Mouse (Mus musculus) neural tube, embryonic 15.5 days (tissue): ENCODE measurements around the gene Rxrb. TPM values are rescaled to one million over a fixed set of nuclear protein-coding genes. Genes with fewer than 3 reads are reported as not detected.
"Not testable (repeated sequence)": the region's sequence is repeated elsewhere in the genome, so short reads cannot be mapped to it uniquely, and the experiment has no call there.

Experiments
- ATAC-seq: fragments of 200-750 bp; cut with Nextera tagmentation; 2 replicates; pipeline ENCODE4 v1.8.0; 2017; ENCODE audit warnings: mild to moderate bottlenecking, moderate TSS enrichment, moderate library complexity; ENCODE audit not compliant: low FRiP score
- H3K27ac ChIP-seq: fragments of 300-500 bp; sonication (generic); replicated peaks from 2 replicates; pipeline ENCODE4 v1.5.1; 2015; ENCODE audit warnings: mild to moderate bottlenecking, inconsistent platforms
- H3K27me3 ChIP-seq: fragments of 300-500 bp; sonication (generic); replicated peaks from 2 replicates; pipeline ENCODE4 v1.6.1; 2015; ENCODE audit warnings: inconsistent platforms
- H3K36me3 ChIP-seq: fragments of 300-500 bp; sonication (generic); 2 replicates; pipeline ENCODE4 v1.6.1; 2015; ENCODE audit warnings: inconsistent platforms
- H3K4me1 ChIP-seq: fragments of 300-500 bp; sonication (generic); 2 replicates; pipeline ENCODE4 v1.6.1; 2015; ENCODE audit warnings: inconsistent platforms
- H3K4me2 ChIP-seq: fragments of 300-500 bp; sonication (generic); 2 replicates; pipeline ENCODE4 v1.6.1; 2015; ENCODE audit warnings: inconsistent platforms, mild to moderate bottlenecking, moderate library complexity
- H3K4me3 ChIP-seq: fragments of 300-500 bp; sonication (generic); replicated peaks from 2 replicates; pipeline ENCODE4 v1.5.1; 2015; ENCODE audit warnings: mild to moderate bottlenecking, inconsistent platforms
- H3K9ac ChIP-seq: fragments of 300-500 bp; sonication (generic); replicated peaks from 2 replicates; pipeline ENCODE4 v1.6.1; 2015; ENCODE audit warnings: mild to moderate bottlenecking, inconsistent platforms
- H3K9me3 ChIP-seq: fragments of 300-500 bp; sonication (generic); replicated peaks from 2 replicates; pipeline ENCODE4 v1.6.1; 2016; ENCODE audit warnings: inconsistent platforms
- WGBS: fragments of 180-500 bp; shearing (Covaris S2); methylation state at CpG from one replicate; pipeline ENCODE4 v1.1.7; 2015; ENCODE audit warnings: mixed read lengths; 5-methylcytosine and 5-hydroxymethylcytosine counted together
- polyA plus RNA-seq: library from polyadenylated mRNA; unstranded; fragments of >200 nt; fragmentation: Nextera tagmentation; extraction: Ambion mirVana; gene quantifications from 2 replicates; pipeline ENCODE4 v1.2.1, GENCODE M21; 2015

The Rxrb gene
- polyA plus RNA-seq = 54.4 and 57.7 TPM in 2 replicates

GRCm38 (mm10) chr17:34031465-34032173, at the start of gene Rxrb, which contains the start of gene Slc39a7:
Gene Rxrb, plus strand, starts transcription at chr17:34031812.
Gene Slc39a7, minus strand, starts transcription at chr17:34031682.
- Histone ChIP-seq H3K4me3 (peak within 1 kb of the TSS; percentile 85), H3K36me3 (peaks cover 37% of the 10 kb centered on the region), H3K4me1 (peaks cover 62% of the 10 kb centered on the region), H3K9ac (peak within 1 kb of the TSS; percentile 93), H3K9me3 (no peaks in the 10 kb centered on the region), H3K4me2 (peak within 1 kb of the TSS; percentile 98), H3K27me3 (no peaks in the 10 kb centered on the region), H3K27ac (peak within 1 kb of the TSS; percentile 100)
- under 1% methylated on average over 83 of the region's 88 CpGs for WGBS
- peak; percentile 83 for ATAC-seq

- Histone ChIP-seq H3K27ac (peak overlapping the region; percentile 93), H3K27me3 (peaks cover 32% of the 10 kb centered on the region), H3K4me3 (peak overlapping the region; percentile 58), H3K4me2 (peak overlapping the region; percentile 67), H3K4me1 (peaks cover 29% of the 10 kb centered on the region)
- 7% methylated on average over 8 of the region's 8 CpGs for WGBS
- not testable (repeated sequence) for H3K9me3 ChIP-seq, H3K9ac ChIP-seq, H3K36me3 ChIP-seq, ATAC-seq
These were observed 49.5 kb upstream of the Rxrb start for GRCm38 (mm10) chr17:33982136-33982535.

GRCm38 (mm10) chr17:33991788-33992664, 39.6 kb upstream of the Rxrb start:
- Histone ChIP-seq H3K36me3 (no peaks in the 10 kb centered on the region), H3K9me3 (no peaks in the 10 kb centered on the region), H3K9ac (no peak overlapping the region), H3K4me3 (no peak overlapping the region), H3K27me3 (0 out of 2 replicates have a peak, but pooled peaks cover 3% of the 10 kb centered on the region), H3K27ac (no peak overlapping the region), H3K4me1 (0 out of 2 replicates have a peak, but pooled peaks cover 2% of the 10 kb centered on the region), H3K4me2 (0 out of 2 replicates have a peak overlapping the region, but pooled peaks have one; percentile 23)
- 38% methylated on average over 10 of the region's 10 CpGs for WGBS
- ATAC-seq = peak; percentile 59; the same call in 1 of the 2 replicates

- Histone ChIP-seq H3K9ac (no peak overlapping the region), H3K4me2 (no peak overlapping the region), H3K4me3 (no peak overlapping the region), H3K27ac (no peak overlapping the region), H3K9me3 (no peaks in the 10 kb centered on the region), H3K36me3 (no peaks in the 10 kb centered on the region), H3K4me1 (peaks cover 11% of the 10 kb centered on the region), H3K27me3 (peaks cover 13% of the 10 kb centered on the region)
- 91% methylated on average over 8 of the region's 8 CpGs for WGBS
- ATAC-seq = no peak
These were observed 36.7 kb upstream of the Rxrb start for GRCm38 (mm10) chr17:33994959-33995358.

GRCm38 (mm10) chr17:33995651-33996050, 36.0 kb upstream of the Rxrb start:
- no peak overlapping the region for H3K27ac ChIP-seq
- H3K4me1 ChIP-seq = peaks cover 16% of the 10 kb centered on the region
- no peak overlapping the region for H3K4me3 ChIP-seq
- no peak overlapping the region for H3K9ac ChIP-seq
- peaks cover 20% of the 10 kb centered on the region for H3K27me3 ChIP-seq
- 66% methylated on average over 3 of the region's 3 CpGs for WGBS
- no peak overlapping the region for H3K4me2 ChIP-seq
- no peaks in the 10 kb centered on the region for H3K9me3 ChIP-seq
- no peaks in the 10 kb centered on the region for H3K36me3 ChIP-seq
- no peak for ATAC-seq

GRCm38 (mm10) chr17:33997025-33997424, 34.6 kb upstream of the Rxrb start:
- H3K27ac ChIP-seq, H3K4me2 ChIP-seq, ATAC-seq, H3K9ac ChIP-seq, H3K4me3 ChIP-seq, H3K36me3 ChIP-seq, H3K9me3 ChIP-seq: not testable (repeated sequence)
- peaks cover 32% of the 10 kb centered on the region for H3K27me3 ChIP-seq
- 83% methylated on average over 2 of the region's 2 CpGs for WGBS
- H3K4me1 ChIP-seq = peaks cover 14% of the 10 kb centered on the region

- H3K27ac ChIP-seq, H3K9me3 ChIP-seq, H3K36me3 ChIP-seq, H3K9ac ChIP-seq, H3K4me3 ChIP-seq, H3K4me2 ChIP-seq, ATAC-seq: not testable (repeated sequence)
- peaks cover 35% of the 10 kb centered on the region for H3K27me3 ChIP-seq
- H3K4me1 ChIP-seq = peaks cover 14% of the 10 kb centered on the region
- 67% methylated on average over 5 of the region's 5 CpGs for WGBS
These were observed 32.9 kb upstream of the Rxrb start for GRCm38 (mm10) chr17:33998697-33999096.

GRCm38 (mm10) chr17:33999341-34000149, 32.1 kb upstream of the Rxrb start:
- H3K4me1 ChIP-seq = peaks cover 14% of the 10 kb centered on the region
- ATAC-seq = peak; percentile 69; the same call in 1 of the 2 replicates
- peaks cover 35% of the 10 kb centered on the region for H3K27me3 ChIP-seq
- H3K9me3 ChIP-seq = no peaks in the 10 kb centered on the region
- peak overlapping the region; percentile 97 for H3K4me2 ChIP-seq
- peak overlapping the region; percentile 53 for H3K4me3 ChIP-seq
- no peaks in the 10 kb centered on the region for H3K36me3 ChIP-seq
- 2% methylated on average over 86 of the region's 87 CpGs for WGBS
- no peak overlapping the region for H3K27ac ChIP-seq
- peak overlapping the region; percentile 47 for H3K9ac ChIP-seq

- peaks cover 14% of the 10 kb centered on the region for H3K4me1 ChIP-seq
- H3K4me3 ChIP-seq = peak within 1 kb of the TSS; percentile 53
- H3K36me3 ChIP-seq = no peaks in the 10 kb centered on the region
- H3K9me3 ChIP-seq = no peaks in the 10 kb centered on the region
- peak within 1 kb of the TSS; percentile 47 for H3K9ac ChIP-seq
- under 1% methylated on average over 29 of the region's 30 CpGs for WGBS
- peaks cover 35% of the 10 kb centered on the region for H3K27me3 ChIP-seq
- ATAC-seq = peak; percentile 84
- peak within 1 kb of the TSS; percentile 97 for H3K4me2 ChIP-seq
- H3K27ac ChIP-seq = no peak within 1 kb of the TSS
These were observed 31.5 kb upstream of the Rxrb start, which contains the start of gene H2-K1 for GRCm38 (mm10) chr17:34000150-34000537. Gene H2-K1, minus strand, starts transcription at chr17:34000347.

GRCm38 (mm10) chr17:34000796-34001195, 30.8 kb upstream of the Rxrb start:
- H3K9ac ChIP-seq, H3K9me3 ChIP-seq, H3K36me3 ChIP-seq, ATAC-seq, H3K27ac ChIP-seq: not testable (repeated sequence)
- H3K4me2 ChIP-seq = peak overlapping the region; percentile 97; the same call in 1 of the 2 replicates
- peaks cover 14% of the 10 kb centered on the region for H3K4me1 ChIP-seq
- 59% methylated on average over 2 of the region's 2 CpGs for WGBS
- peaks cover 35% of the 10 kb centered on the region for H3K27me3 ChIP-seq
- peak overlapping the region; percentile 53; the same call in 1 of the 2 replicates for H3K4me3 ChIP-seq

GRCm38 (mm10) chr17:34003426-34003825, 28.2 kb upstream of the Rxrb start:
- H3K4me3 ChIP-seq = no peak overlapping the region
- H3K4me2 ChIP-seq = no peak overlapping the region
- H3K27me3 ChIP-seq = peaks cover 31% of the 10 kb centered on the region
- no peak for ATAC-seq
- H3K27ac ChIP-seq = no peak overlapping the region
- H3K9me3 ChIP-seq = no peaks in the 10 kb centered on the region
- no peaks in the 10 kb centered on the region for H3K36me3 ChIP-seq
- 3% methylated on average over 5 of the region's 5 CpGs for WGBS
- H3K4me1 ChIP-seq = peaks cover 14% of the 10 kb centered on the region
- H3K9ac ChIP-seq = no peak overlapping the region
